Mouse (Mus musculus) kidney, adult 2 months (tissue): ENCODE results near the gene Traf5.
A peak's percentile ranks its signal among the peaks of the same experiment; 100 is the strongest.

ENCODE experiments used
- CTCF ChIP-seq: fragments of 200-500 bp; conservative IDR thresholded peaks from 2 replicates; pipeline ENCODE4 v1.5.1; 2011; ENCODE audit warnings: low read depth, mild to moderate bottlenecking, control low read depth, low read length, moderate library complexity, mixed read lengths; ENCODE audit not compliant: insufficient read depth, insufficient read length
- POLR2A ChIP-seq: fragments of 200-500 bp; IDR thresholded peaks from one replicate; pipeline ENCODE4 v1.6.1; 2011; ENCODE audit warnings: low read depth, low read length, control low read depth

DNA sequence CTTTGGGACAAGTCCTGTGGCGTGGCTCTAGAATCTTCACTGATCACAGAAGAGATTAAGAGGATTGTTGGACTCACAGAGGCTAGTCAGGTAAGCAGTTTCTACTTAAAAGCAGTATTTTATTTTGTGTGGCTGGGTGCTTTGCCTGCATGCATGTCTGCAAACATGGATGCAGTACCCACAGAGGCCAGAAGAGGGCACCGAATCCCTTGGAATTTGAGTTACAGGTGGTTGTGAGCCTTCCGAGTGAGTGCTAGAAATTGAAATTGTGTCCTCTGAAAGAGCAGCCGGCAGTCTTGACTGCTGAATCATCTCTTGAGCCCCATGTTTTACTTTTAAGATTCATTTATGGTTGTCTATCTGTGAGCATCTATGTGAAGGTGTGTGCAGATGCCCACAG is 96.9 kb downstream of the Traf5 start:
- TF ChIP-seq CTCF (peak; percentile 74), POLR2A (no peak)
